Mouse (Mus musculus): ENCODE results near the gene Ptpdc1.

Gene Ptpdc1

GRCm38 (mm10) chr13:48653788-48654770 is 28.6 kb upstream of the Ptpdc1 start:
- peak; percentile 79 for DNase-seq

GRCm38 (mm10) chr13:48651132-48652065 is 25.9 kb upstream of the Ptpdc1 start:
- DNase-seq = no peak

GRCm38 (mm10) chr13:48650615-48651014 is 25.2 kb upstream of the Ptpdc1 start:
- DNase-seq = no peak

GRCm38 (mm10) chr13:48646696-48647095 is 21.2 kb upstream of the Ptpdc1 start:
- no peak for DNase-seq

GRCm38 (mm10) chr13:48643991-48644390 is 18.5 kb upstream of the Ptpdc1 start:
- no peak for DNase-seq

GRCm38 (mm10) chr13:48643072-48643471 is 17.6 kb upstream of the Ptpdc1 start:
- no peak for DNase-seq

GRCm38 (mm10) chr13:48639570-48639969 is 14.1 kb upstream of the Ptpdc1 start:
- peak; percentile 79 for DNase-seq

- no peak for DNase-seq
Observed at GRCm38 (mm10) chr13:48637706-48638105, 12.2 kb upstream of the Ptpdc1 start.

- no peak for DNase-seq
Observed at GRCm38 (mm10) chr13:48631691-48632090, 6.2 kb upstream of the Ptpdc1 start.

GRCm38 (mm10) chr13:48624968-48625398 is 481 bp downstream of the Ptpdc1 start:
- peak; percentile 72 for DNase-seq

GRCm38 (mm10) chr13:48618890-48619289 is 6.6 kb downstream of the Ptpdc1 start:
- no peak for DNase-seq

GRCm38 (mm10) chr13:48617774-48618173 is 7.7 kb downstream of the Ptpdc1 start:
- no peak for DNase-seq

GRCm38 (mm10) chr13:48614525-48614924 is 10.9 kb downstream of the Ptpdc1 start:
- no peak for DNase-seq

GRCm38 (mm10) chr13:48609106-48609505 is 16.4 kb downstream of the Ptpdc1 start:
- DNase-seq = no peak

GRCm38 (mm10) chr13:48604591-48604990 is 20.9 kb downstream of the Ptpdc1 start:
- DNase-seq = no peak

- DNase-seq = no peak
Observed at GRCm38 (mm10) chr13:48603296-48603695, 22.2 kb downstream of the Ptpdc1 start.

GRCm38 (mm10) chr13:48594605-48595004 is 30.9 kb downstream of the Ptpdc1 start:
- no peak for DNase-seq

- no peak for DNase-seq
Observed at GRCm38 (mm10) chr13:48594031-48594430, 31.4 kb downstream of the Ptpdc1 start.

- no peak for DNase-seq
Observed at GRCm38 (mm10) chr13:48593181-48593580, 32.3 kb downstream of the Ptpdc1 start.

- no peak for DNase-seq
Observed at GRCm38 (mm10) chr13:48590743-48591142, 34.7 kb downstream of the Ptpdc1 start.

- DNase-seq = no peak
Observed at GRCm38 (mm10) chr13:48587354-48587753, 38.1 kb downstream of the Ptpdc1 start.

- DNase-seq = no peak
Observed at GRCm38 (mm10) chr13:48586496-48586895, 39.0 kb downstream of the Ptpdc1 start.

GRCm38 (mm10) chr13:48585786-48586185 is 39.7 kb downstream of the Ptpdc1 start:
- no peak for DNase-seq

All from cerebellum, adult 9-10 months (tissue).